Mouse (Mus musculus) C2C12 (cell line): ENCODE measurements around the gene Dusp1. TPM values are rescaled to one million over a fixed set of nuclear protein-coding genes. Genes with fewer than 3 reads are reported as not detected.

Experiments used
- H3K27me3 ChIP-seq: one replicate; pipeline ENCODE4 v1.6.1; 2011; ENCODE audit not compliant: control insufficient read depth, insufficient read depth, insufficient read length
- H3K36me3 ChIP-seq: one replicate; pipeline ENCODE4 v1.6.1; 2011; ENCODE audit not compliant: control insufficient read depth, insufficient read depth
- H3K4me3 ChIP-seq: one replicate; pipeline ENCODE4 v1.5.1; 2011; ENCODE audit warnings: mild to moderate bottlenecking, control low read depth; ENCODE audit not compliant: poor library complexity, insufficient read depth, severe bottlenecking
- H3K79me2 ChIP-seq: one replicate; pipeline ENCODE4 v1.6.1; 2011; ENCODE audit not compliant: control insufficient read depth, insufficient read depth
- H3K79me3 ChIP-seq: one replicate; pipeline ENCODE4 v1.6.1; 2011; ENCODE audit warnings: low read depth, control low read depth
- H3ac ChIP-seq: one replicate; pipeline ENCODE3; 2011; ENCODE audit warnings: low read depth; ENCODE audit not compliant: control insufficient read depth, insufficient read length
- CEBPB ChIP-seq: IDR thresholded peaks from one replicate; pipeline ENCODE4 v1.6.1; 2011; ENCODE audit warnings: low read depth, mild to moderate bottlenecking, control low read depth, moderate library complexity
- CTCF ChIP-seq: IDR thresholded peaks from one replicate; pipeline ENCODE4 v1.5.1; 2011; ENCODE audit not compliant: control insufficient read depth, insufficient read depth, insufficient read length
- FOSL1 ChIP-seq: IDR thresholded peaks from one replicate; pipeline ENCODE4 v1.8.0; 2011; ENCODE audit warnings: mild to moderate bottlenecking, low read length; ENCODE audit not compliant: poor library complexity, insufficient read depth, severe bottlenecking
- MAX ChIP-seq: IDR thresholded peaks from one replicate; pipeline ENCODE4 v1.6.1; 2011; ENCODE audit warnings: mild to moderate bottlenecking, control low read depth
- MYOD1 ChIP-seq: IDR thresholded peaks from one replicate; pipeline ENCODE4 v1.6.1; 2011; ENCODE audit warnings: low read depth; ENCODE audit not compliant: control insufficient read depth, insufficient read length
- MYOG ChIP-seq: IDR thresholded peaks from one replicate; pipeline ENCODE4 v1.6.1; 2011; ENCODE audit not compliant: control insufficient read depth, insufficient read length; ENCODE audit errors: extremely low read depth
- USF1 ChIP-seq: IDR thresholded peaks from one replicate; pipeline ENCODE4 v1.6.1; 2011; ENCODE audit warnings: low read depth, mild to moderate bottlenecking, control low read depth, moderate library complexity
- polyA plus RNA-seq: library from polyadenylated mRNA; unstranded; fragments of >200 nt; fragmentation: generic; extraction: Trizol; gene quantifications from one replicate; pipeline ENCODE4 v1.2.1, GENCODE M21; 2012; ENCODE audit warnings: missing spikeins

Dusp1 gene
- polyA plus RNA-seq, 1 experiment, result 16.4 TPM

- TF ChIP-seq MYOD1, result no peak
- no peak for TF ChIP-seq MYOG
- H3K36me3 ChIP-seq, result no peaks in the 10 kb centered on the region
- no peaks in the 10 kb centered on the region for H3K79me3 ChIP-seq
- no peak overlapping the region for H3K4me3 ChIP-seq
- H3ac ChIP-seq, result no peak overlapping the region
- H3K27me3 ChIP-seq, result no peaks in the 10 kb centered on the region
- H3K79me2 ChIP-seq, result no peaks in the 10 kb centered on the region
Measured at GRCm38 (mm10) chr17:26484626-26485421, 77.1 kb downstream of the Dusp1 start.

GRCm38 (mm10) chr17:26480956-26481355 is 81.0 kb downstream of the Dusp1 start:
- Histone ChIP-seq H3K4me3 (no peak overlapping the region), H3K79me3 (no peaks in the 10 kb centered on the region), H3K27me3 (no peaks in the 10 kb centered on the region), H3ac (no peak overlapping the region), H3K79me2 (no peaks in the 10 kb centered on the region), H3K36me3 (no peaks in the 10 kb centered on the region)
- TF ChIP-seq USF1 (no peak), CTCF (no peak), FOSL1 (no peak), CEBPB (no peak), MYOG (no peak), MYOD1 (no peak), MAX (no peak)

- Histone ChIP-seq H3K79me2 (no peaks in the 10 kb centered on the region), H3K4me3 (no peak overlapping the region), H3K27me3 (no peaks in the 10 kb centered on the region), H3ac (no peak overlapping the region), H3K79me3 (no peaks in the 10 kb centered on the region), H3K36me3 (no peaks in the 10 kb centered on the region)
- no peak for TF ChIP-seq MAX
- no peak for TF ChIP-seq MYOD1
- TF ChIP-seq CEBPB, result no peak
- no peak for TF ChIP-seq CTCF
- TF ChIP-seq FOSL1, result no peak
- TF ChIP-seq MYOG, result no peak
- TF ChIP-seq USF1, result no peak
Measured at GRCm38 (mm10) chr17:26479619-26480018, 82.3 kb downstream of the Dusp1 start.

- H3K4me3 ChIP-seq, result no peak overlapping the region
- H3K79me2 ChIP-seq, result no peaks in the 10 kb centered on the region
- H3ac ChIP-seq, result no peak overlapping the region
- no peaks in the 10 kb centered on the region for H3K27me3 ChIP-seq
- TF ChIP-seq CEBPB (no peak), CTCF (no peak), FOSL1 (no peak), MYOG (no peak), MAX (no peak), MYOD1 (no peak), USF1 (no peak)
- no peaks in the 10 kb centered on the region for H3K36me3 ChIP-seq
- H3K79me3 ChIP-seq, result no peaks in the 10 kb centered on the region
Measured at GRCm38 (mm10) chr17:26478672-26479071, 83.3 kb downstream of the Dusp1 start.

- no peaks in the 10 kb centered on the region for H3K27me3 ChIP-seq
- no peak overlapping the region for H3K4me3 ChIP-seq
- H3K36me3 ChIP-seq, result no peaks in the 10 kb centered on the region
- H3K79me2 ChIP-seq, result no peaks in the 10 kb centered on the region
- no peak for TF ChIP-seq USF1
- no peak for TF ChIP-seq MAX
- H3K79me3 ChIP-seq, result no peaks in the 10 kb centered on the region
- no peak overlapping the region for H3ac ChIP-seq
Measured at GRCm38 (mm10) chr17:26476871-26477270, 85.1 kb downstream of the Dusp1 start.

- no peak overlapping the region for H3K4me3 ChIP-seq
- TF ChIP-seq MAX (no peak), CTCF (no peak), MYOD1 (no peak), CEBPB (no peak)
- H3K36me3 ChIP-seq, result no peaks in the 10 kb centered on the region
- H3ac ChIP-seq, result no peak overlapping the region
- peaks cover 4% of the 10 kb centered on the region for H3K27me3 ChIP-seq
- no peaks in the 10 kb centered on the region for H3K79me3 ChIP-seq
- H3K79me2 ChIP-seq, result no peaks in the 10 kb centered on the region
Measured at GRCm38 (mm10) chr17:26468102-26468894, 93.6 kb downstream of the Dusp1 start.
